Comparison of ENCODE assay signal across 8 mouse cellular contexts in genomic region chr6:114875018-114875558, GRCm38 (mm10).
DNase-seq lines count a peak whose midpoint lies in the region; ATAC-seq lines count a peak whose summit lies in the region.

No protein-coding gene starts in this region.

- H3K27ac ChIP-seq in hindbrain, embryonic 15.5 days (replicated peaks), result peak overlapping the region; percentile 94

- H3K4me3 ChIP-seq in hindbrain, embryonic 15.5 days, result peak overlapping the region; percentile 35

- WGBS in hindbrain, embryonic 15.5 days, result 0% methylated on average over 18 of the region's 18 CpGs

- no peaks in the 10 kb centered on the region for H3K27me3 ChIP-seq in hindbrain, embryonic 15.5 days

- ATAC-seq in hindbrain, embryonic 15.5 days (ENCODE audit: low FRiP score, low read depth), result peak; percentile 79

- no peaks in the 10 kb centered on the region for H3K9me3 ChIP-seq in hindbrain, embryonic 15.5 days

- peak; percentile 57 for DNase-seq in WW6 (ENCODE audit: low read depth, low spot score)
- peak; percentile 84 to 88 for DNase-seq in cerebellum, postnatal 36 days
- peak; percentile 92 to 94 for DNase-seq in frontal cortex, postnatal 36 days (ENCODE audit: low spot score in 2 of 2)
- peak; percentile 85 for DNase-seq in left cerebral cortex, adult 11 months (ENCODE audit: low spot score)
- DNase-seq in lung, postnatal 36 days, result peak; percentile 95
- peak; percentile 95 for DNase-seq in retina, postnatal 1 day
- DNase-seq in thymus, postnatal 4 days, result peak; percentile 92

- peaks cover 82% of the 10 kb centered on the region for H3K4me1 ChIP-seq in hindbrain, embryonic 15.5 days (replicated peaks)

- peak overlapping the region; percentile 50 for H3K9ac ChIP-seq in hindbrain, embryonic 15.5 days

- no peaks in the 10 kb centered on the region for H3K36me3 ChIP-seq in hindbrain, embryonic 15.5 days

- peak overlapping the region; percentile 64 for H3K4me2 ChIP-seq in hindbrain, embryonic 15.5 days

Comparison
In these comparisons a context has a peak if more than half of its experiments do, and no peak if none do; other contexts are left out.
1. Peak in every context shown above with its lines: DNase-seq, ATAC-seq, H3K4me3 ChIP-seq and H3K27ac ChIP-seq.